Mouse (Mus musculus): ENCODE data around the gene Aptx.

GRCm38 (mm10) chr4:40735351-40735750 is 32.4 kb upstream of the Aptx start:
- no peak for TF ChIP-seq CTCF (IDR thresholded peaks at IDR 0.05; ENCODE audit: extremely low read depth, insufficient read depth, low read length)
- no peak for TF ChIP-seq POLR2A (IDR thresholded peaks at IDR 0.05; ENCODE audit: extremely low read depth, insufficient read depth, low read length)

All from cortical plate, adult 2 months (tissue).